Mouse (Mus musculus) midbrain, embryonic 11.5 days (tissue): ENCODE data around the gene Dnah8. TPM values are rescaled to one million over a fixed set of nuclear protein-coding genes. Genes with fewer than 3 reads are reported as not detected.
"Not testable (repeated sequence)": the region's sequence is repeated elsewhere in the genome, so short reads cannot be mapped to it uniquely, and the experiment has no call there.

Experiments
- ATAC-seq: fragments of 200-750 bp; cut with Nextera tagmentation; 2 replicates; pipeline ENCODE4 v1.8.0; 2017; ENCODE audit warnings: moderate TSS enrichment, moderate library complexity; ENCODE audit not compliant: low FRiP score
- DNase-seq: peaks from one replicate; pipeline ENCODE4 v3.0.0; 2015; ENCODE audit warnings: low spot score; ENCODE audit errors: missing footprints
- H3K27ac ChIP-seq: fragments of 300-500 bp; sonication (generic); 2 replicates; pipeline ENCODE4 v1.5.1; 2014; ENCODE audit warnings: low read depth, low read length
- H3K27me3 ChIP-seq: fragments of 300-500 bp; sonication (generic); 2 replicates; pipeline ENCODE4 v1.6.1; 2014; ENCODE audit warnings: mild to moderate bottlenecking, low read length, moderate library complexity, mixed read lengths; ENCODE audit not compliant: control insufficient read depth, insufficient read depth
- H3K36me3 ChIP-seq: fragments of 300-500 bp; sonication (generic); 2 replicates; pipeline ENCODE4 v1.6.1; 2014; ENCODE audit warnings: mild to moderate bottlenecking, low read length, moderate library complexity, mixed read lengths; ENCODE audit not compliant: control insufficient read depth, insufficient read depth
- H3K4me1 ChIP-seq: fragments of 300-500 bp; sonication (generic); 2 replicates; pipeline ENCODE4 v1.6.1; 2014; ENCODE audit warnings: low read length; ENCODE audit not compliant: control insufficient read depth, insufficient read depth
- H3K4me2 ChIP-seq: fragments of 300-500 bp; sonication (generic); 2 replicates; pipeline ENCODE4 v1.6.1; 2014; ENCODE audit warnings: mild to moderate bottlenecking, moderate library complexity
- H3K4me3 ChIP-seq: fragments of 300-500 bp; sonication (generic); 2 replicates; pipeline ENCODE4 v1.5.1; 2014; ENCODE audit warnings: low read depth, low read length
- H3K9ac ChIP-seq: fragments of 300-500 bp; sonication (generic); 2 replicates; pipeline ENCODE4 v1.6.1; 2014; ENCODE audit warnings: low read length
- H3K9me3 ChIP-seq: fragments of 300-500 bp; sonication (generic); 2 replicates; pipeline ENCODE4 v1.6.1; 2016; ENCODE audit warnings: low read length; ENCODE audit not compliant: control insufficient read depth
- WGBS: fragments of 180-500 bp; shearing (Covaris S2); extraction: QIAGEN DNeasy Blood & Tissue Kit; methylation state at CpG from one replicate; pipeline ENCODE4 v1.1.7; 2014; 5-methylcytosine and 5-hydroxymethylcytosine counted together
- polyA plus RNA-seq: library from polyadenylated mRNA; unstranded; fragments of >200 nt; fragmentation: Nextera tagmentation; extraction: Ambion mirVana; gene quantifications from 2 replicates; pipeline ENCODE4 v1.2.1, GENCODE M21; 2014

Dnah8 gene
- polyA plus RNA-seq, 1 experiment from 2014 or later: 1.1 TPM

- H3K9ac ChIP-seq: peak overlapping the region; percentile 87
- no peaks in the 10 kb centered on the region for H3K9me3 ChIP-seq
- H3K4me1 ChIP-seq: peaks cover 18% of the 10 kb centered on the region; the same call in 1 of the 2 replicates
- H3K4me3 ChIP-seq: peak overlapping the region; percentile 65
- ATAC-seq (peak; percentile 100), DNase-seq (peak; percentile 99)
- WGBS: under 1% methylated on average over 34 of the region's 34 CpGs
- H3K27me3 ChIP-seq: no peaks in the 10 kb centered on the region
- H3K27ac ChIP-seq: peak overlapping the region; percentile 65
- no peaks in the 10 kb centered on the region for H3K36me3 ChIP-seq
- H3K4me2 ChIP-seq: peak overlapping the region; percentile 50
Observed at GRCm38 (mm10) chr17:30612075-30612859, 11.9 kb upstream of the Dnah8 start.

- H3K4me2 ChIP-seq: no peak overlapping the region
- H3K4me1 ChIP-seq: peaks cover 11% of the 10 kb centered on the region; the same call in 1 of the 2 replicates
- no peaks in the 10 kb centered on the region for H3K9me3 ChIP-seq
- ATAC-seq: no peak
- no peak for DNase-seq
- no peaks in the 10 kb centered on the region for H3K27me3 ChIP-seq
- H3K27ac ChIP-seq: no peak overlapping the region
- no peak overlapping the region for H3K4me3 ChIP-seq
- H3K36me3 ChIP-seq: no peaks in the 10 kb centered on the region
- no peak overlapping the region for H3K9ac ChIP-seq
Observed at GRCm38 (mm10) chr17:30613350-30613749, 10.8 kb upstream of the Dnah8 start.

GRCm38 (mm10) chr17:30616203-30616602 is 8.0 kb upstream of the Dnah8 start:
- no peaks in the 10 kb centered on the region for H3K27me3 ChIP-seq
- DNase-seq (no peak), ATAC-seq (no peak)
- no peak overlapping the region for H3K4me2 ChIP-seq
- H3K27ac ChIP-seq: no peak overlapping the region
- no peaks in the 10 kb centered on the region for H3K9me3 ChIP-seq
- WGBS: 88% methylated on average over 5 of the region's 5 CpGs
- H3K4me3 ChIP-seq: no peak overlapping the region
- H3K9ac ChIP-seq: no peak overlapping the region
- peaks cover 5% of the 10 kb centered on the region; the same call in 1 of the 2 replicates for H3K4me1 ChIP-seq
- H3K36me3 ChIP-seq: no peaks in the 10 kb centered on the region

GRCm38 (mm10) chr17:30618136-30618891 is 5.8 kb upstream of the Dnah8 start:
- Histone ChIP-seq H3K4me2 (no peak overlapping the region), H3K9me3 (no peaks in the 10 kb centered on the region), H3K27ac (no peak overlapping the region), H3K4me3 (no peak overlapping the region), H3K36me3 (no peaks in the 10 kb centered on the region), H3K4me1 (no peaks in the 10 kb centered on the region), H3K9ac (no peak overlapping the region), H3K27me3 (no peaks in the 10 kb centered on the region)
- WGBS: 87% methylated on average over 3 of the region's 3 CpGs
- ATAC-seq (no peak), DNase-seq (peak; percentile 78)

- H3K27me3 ChIP-seq: no peaks in the 10 kb centered on the region
- H3K9ac ChIP-seq: no peak overlapping the region
- H3K4me2 ChIP-seq: no peak overlapping the region
- DNase-seq (peak; percentile 28), ATAC-seq (no peak)
- no peak overlapping the region for H3K4me3 ChIP-seq
- 74% methylated on average over 2 of the region's 2 CpGs for WGBS
- H3K9me3 ChIP-seq: no peaks in the 10 kb centered on the region
- no peak overlapping the region for H3K27ac ChIP-seq
- H3K36me3 ChIP-seq: no peaks in the 10 kb centered on the region
- H3K4me1 ChIP-seq: no peaks in the 10 kb centered on the region
Observed at GRCm38 (mm10) chr17:30619153-30619552, 5.0 kb upstream of the Dnah8 start.

GRCm38 (mm10) chr17:30620548-30620947 is 3.6 kb upstream of the Dnah8 start:
- 80% methylated on average over 2 of the region's 2 CpGs for WGBS
- Histone ChIP-seq H3K4me1 (no peaks in the 10 kb centered on the region), H3K27ac (no peak overlapping the region), H3K9me3 (no peaks in the 10 kb centered on the region), H3K36me3 (no peaks in the 10 kb centered on the region), H3K27me3 (no peaks in the 10 kb centered on the region), H3K4me3 (no peak overlapping the region), H3K4me2 (no peak overlapping the region), H3K9ac (no peak overlapping the region)
- no peak for ATAC-seq
- DNase-seq: no peak

GRCm38 (mm10) chr17:30621450-30621849 is 2.7 kb upstream of the Dnah8 start:
- no peak overlapping the region for H3K4me2 ChIP-seq
- H3K27ac ChIP-seq: no peak overlapping the region
- no peak overlapping the region for H3K4me3 ChIP-seq
- no peak overlapping the region for H3K9ac ChIP-seq
- WGBS: 70% methylated on average over 4 of the region's 4 CpGs
- H3K36me3 ChIP-seq: no peaks in the 10 kb centered on the region
- no peaks in the 10 kb centered on the region for H3K9me3 ChIP-seq
- H3K27me3 ChIP-seq: no peaks in the 10 kb centered on the region
- ATAC-seq (no peak), DNase-seq (peak; percentile 41)
- no peaks in the 10 kb centered on the region for H3K4me1 ChIP-seq

- ATAC-seq: no peak
- DNase-seq: peak; percentile 60
- Histone ChIP-seq H3K27ac (no peak overlapping the region), H3K36me3 (no peaks in the 10 kb centered on the region), H3K4me1 (no peaks in the 10 kb centered on the region), H3K27me3 (no peaks in the 10 kb centered on the region), H3K4me3 (no peak overlapping the region), H3K4me2 (no peak overlapping the region), H3K9ac (no peak overlapping the region), H3K9me3 (no peaks in the 10 kb centered on the region)
- WGBS: 85% methylated on average over 3 of the region's 3 CpGs
Observed at GRCm38 (mm10) chr17:30623200-30623599, 954 bp upstream of the Dnah8 start.

- no CpG with 5 or more reads among the region's 20 CpGs for WGBS
- H3K4me1 ChIP-seq, H3K27ac ChIP-seq, H3K27me3 ChIP-seq, H3K9me3 ChIP-seq, H3K36me3 ChIP-seq, H3K4me3 ChIP-seq, H3K9ac ChIP-seq, ATAC-seq, DNase-seq, H3K4me2 ChIP-seq: not testable (repeated sequence)
Observed at GRCm38 (mm10) chr17:30626719-30627118, 2.6 kb downstream of the Dnah8 start, which contains the start of gene Glo1. Gene Glo1, minus strand, starts transcription at chr17:30626871.
